Mouse (Mus musculus) embryonic facial prominence, embryonic 11.5 days (tissue): ENCODE measurements around the gene Tle1. TPM values are rescaled to one million over a fixed set of nuclear protein-coding genes. Genes with fewer than 3 reads are reported as not detected.
A peak's percentile ranks its signal among the peaks of the same experiment; 100 is the strongest.

Source experiments
- ATAC-seq: fragments of 200-750 bp; cut with Nextera tagmentation; replicated peaks from 2 replicates; pipeline ENCODE4 v1.8.0; 2017; ENCODE audit warnings: low read depth; ENCODE audit not compliant: insufficient number of reproducible peaks, low FRiP score, low TSS enrichment
- DNase-seq: peaks from one replicate; pipeline ENCODE4 v3.0.0-alpha.2; 2015; ENCODE audit warnings: low spot score
- H3K27ac ChIP-seq: fragments of 300-500 bp; sonication (generic); replicated peaks from 2 replicates; pipeline ENCODE4 v1.5.1; 2014; ENCODE audit warnings: mild to moderate bottlenecking, low read depth, low read length, control low read depth
- H3K27me3 ChIP-seq: fragments of 300-500 bp; sonication (generic); 2 replicates; pipeline ENCODE4 v1.6.1; 2014; ENCODE audit warnings: mild to moderate bottlenecking, low read length, moderate library complexity, mixed read lengths; ENCODE audit not compliant: control insufficient read depth, insufficient read depth
- H3K36me3 ChIP-seq: fragments of 300-500 bp; sonication (generic); replicated peaks from 2 replicates; pipeline ENCODE4 v1.6.1; 2014; ENCODE audit warnings: low read depth, mild to moderate bottlenecking, low read length, moderate library complexity, mixed read lengths; ENCODE audit not compliant: control insufficient read depth, insufficient read depth
- H3K4me1 ChIP-seq: fragments of 300-500 bp; sonication (generic); 2 replicates; pipeline ENCODE4 v1.6.1; 2014; ENCODE audit warnings: low read length, mixed read lengths; ENCODE audit not compliant: control insufficient read depth, insufficient read depth
- H3K4me2 ChIP-seq: fragments of 300-500 bp; sonication (generic); 2 replicates; pipeline ENCODE4 v1.6.1; 2014; ENCODE audit warnings: low read depth, mild to moderate bottlenecking, control low read depth, low read length, moderate library complexity
- H3K4me3 ChIP-seq: fragments of 300-500 bp; sonication (generic); 2 replicates; pipeline ENCODE4 v1.5.1; 2014; ENCODE audit warnings: low read depth, low read length, control low read depth
- H3K9ac ChIP-seq: fragments of 300-500 bp; sonication (generic); replicated peaks from 2 replicates; pipeline ENCODE4 v1.6.1; 2014; ENCODE audit warnings: mild to moderate bottlenecking, control low read depth, low read length
- H3K9me3 ChIP-seq: fragments of 300-500 bp; sonication (generic); replicated peaks from 2 replicates; pipeline ENCODE4 v1.6.1; 2016; ENCODE audit warnings: mild to moderate bottlenecking, low read length, inconsistent platforms, mixed read lengths; ENCODE audit not compliant: control insufficient read depth
- WGBS: fragments of 180-500 bp; shearing (Covaris S2); extraction: QIAGEN DNeasy Blood & Tissue Kit; methylation state at CpG from one replicate; pipeline ENCODE4 v1.1.7; 2014; 5-methylcytosine and 5-hydroxymethylcytosine counted together
- polyA plus RNA-seq: library from polyadenylated mRNA; unstranded; fragments of >200 nt; fragmentation: Nextera tagmentation; extraction: Ambion mirVana; gene quantifications from 2 replicates; pipeline ENCODE4 v1.2.1, GENCODE M21; 2014

Tle1 gene
- polyA plus RNA-seq, 1 experiment from 2014 or later: 40.1 TPM

DNA sequence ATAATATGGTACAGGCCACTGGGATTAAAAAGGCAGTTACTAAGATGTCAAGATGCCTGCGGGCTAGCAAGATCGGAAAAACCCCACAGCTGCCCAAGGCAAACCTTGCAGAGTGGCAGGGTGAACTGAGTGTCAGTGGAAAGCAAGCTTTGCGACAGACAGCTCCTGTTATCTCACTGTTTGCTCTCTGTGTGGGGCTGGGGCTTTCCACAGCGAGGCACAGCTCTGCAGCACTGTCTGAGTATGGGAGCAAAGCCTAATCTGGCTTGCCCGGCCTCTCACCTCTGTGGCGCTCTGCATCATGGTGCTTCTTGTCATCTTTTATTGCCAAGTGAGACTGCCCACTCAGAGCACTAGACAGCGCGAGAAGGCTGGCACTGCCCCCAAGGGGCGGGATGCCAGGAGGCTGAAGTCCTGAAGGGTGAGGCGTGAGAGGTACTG, 42.8 kb downstream of the Tle1 start:
- WGBS: 72% methylated on average over 10 of the region's 10 CpGs
- DNase-seq: no peak
- Histone ChIP-seq H3K4me3 (no peak overlapping the region), H3K27ac (no peak overlapping the region), H3K9ac (no peak overlapping the region), H3K4me2 (no peak overlapping the region), H3K36me3 (no peaks in the 10 kb centered on the region; the same call in 1 of the 2 replicates), H3K9me3 (no peaks in the 10 kb centered on the region), H3K27me3 (no peaks in the 10 kb centered on the region), H3K4me1 (no peaks in the 10 kb centered on the region; the same call in 1 of the 2 replicates)
- ATAC-seq: 0 out of 2 replicates have a peak, but pooled peaks have one; percentile 35

GRCm38 (mm10) chr4:72150460-72151131, 50.1 kb downstream of the Tle1 start:
- H3K4me1 ChIP-seq: no peaks in the 10 kb centered on the region; the same call in 1 of the 2 replicates
- no peaks in the 10 kb centered on the region for H3K27me3 ChIP-seq
- H3K4me2 ChIP-seq: no peak overlapping the region
- no peak for ATAC-seq
- 59% methylated on average over 4 of the region's 4 CpGs for WGBS
- no peak for DNase-seq
- H3K36me3 ChIP-seq: no peaks in the 10 kb centered on the region
- H3K27ac ChIP-seq: no peak overlapping the region
- H3K9ac ChIP-seq: no peak overlapping the region
- H3K9me3 ChIP-seq: no peaks in the 10 kb centered on the region
- no peak overlapping the region for H3K4me3 ChIP-seq

GRCm38 (mm10) chr4:72146003-72146402, 54.7 kb downstream of the Tle1 start:
- H3K36me3 ChIP-seq: no peaks in the 10 kb centered on the region

DNA sequence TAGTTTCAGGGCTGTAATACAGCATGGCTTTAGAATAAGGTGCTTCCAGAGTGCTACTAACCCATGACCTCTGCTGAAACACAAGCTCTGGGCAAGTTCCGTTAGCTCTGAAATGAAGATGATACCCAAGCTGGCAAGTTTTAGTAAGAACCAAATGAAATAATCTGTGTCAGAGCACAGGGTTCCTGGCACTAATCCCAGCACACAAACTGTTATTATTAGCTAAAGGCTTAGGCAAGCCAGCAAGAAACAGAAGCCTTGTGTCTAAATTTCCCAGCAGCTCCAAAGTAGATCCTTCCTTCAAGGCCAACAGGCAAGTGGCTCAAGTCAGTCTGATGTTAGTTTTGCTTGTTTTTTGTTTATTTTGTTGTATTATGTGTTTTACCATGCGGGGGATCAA, 56.2 kb downstream of the Tle1 start:
- Histone ChIP-seq H3K4me3 (no peak overlapping the region), H3K4me1 (no peaks in the 10 kb centered on the region; the same call in 1 of the 2 replicates), H3K4me2 (no peak overlapping the region), H3K36me3 (no peaks in the 10 kb centered on the region; the same call in 1 of the 2 replicates), H3K27me3 (no peaks in the 10 kb centered on the region), H3K27ac (no peak overlapping the region), H3K9me3 (no peaks in the 10 kb centered on the region), H3K9ac (no peak overlapping the region)
- ATAC-seq (no peak), DNase-seq (no peak)
- 78% methylated on average over 2 of the region's 2 CpGs for WGBS

More at GRCm38 (mm10) chr4:72146003-72146402, 54.7 kb downstream of the Tle1 start:
- Histone ChIP-seq H3K4me3 (no peak overlapping the region), H3K27me3 (no peaks in the 10 kb centered on the region), H3K4me2 (no peak overlapping the region), H3K9me3 (no peaks in the 10 kb centered on the region), H3K4me1 (no peaks in the 10 kb centered on the region; the same call in 1 of the 2 replicates), H3K9ac (no peak overlapping the region), H3K27ac (no peak overlapping the region)
- peak; percentile 42; the same call in 1 of the 2 replicates for ATAC-seq
- DNase-seq: no peak
- 18% methylated on average over 2 of the region's 2 CpGs for WGBS

DNA sequence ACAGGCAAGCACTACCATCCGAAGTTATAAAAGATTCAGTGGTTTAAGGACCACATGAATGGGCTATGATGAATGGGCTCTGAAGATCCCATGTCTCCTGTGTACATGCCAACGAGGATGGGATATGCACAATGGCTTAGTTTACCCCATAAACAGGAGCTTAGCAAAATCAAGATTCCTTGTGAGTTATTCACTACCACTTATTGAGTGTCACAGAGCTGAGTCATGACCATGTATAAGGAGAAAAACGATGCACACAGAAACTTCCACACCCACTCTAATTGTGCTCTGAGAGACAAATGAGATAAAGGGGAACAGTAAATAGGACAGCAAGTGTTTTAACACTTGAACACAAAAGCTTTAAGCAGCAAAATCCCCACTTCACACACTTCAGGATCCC, 60.0 kb downstream of the Tle1 start:
- Histone ChIP-seq H3K9me3 (no peaks in the 10 kb centered on the region), H3K4me3 (no peak overlapping the region), H3K4me1 (no peaks in the 10 kb centered on the region), H3K9ac (no peak overlapping the region), H3K27me3 (no peaks in the 10 kb centered on the region), H3K36me3 (no peaks in the 10 kb centered on the region; the same call in 1 of the 2 replicates), H3K27ac (no peak overlapping the region), H3K4me2 (no peak overlapping the region)
- no peak for ATAC-seq
- 80% methylated on average over 3 of the region's 3 CpGs for WGBS
- no peak for DNase-seq

- H3K9ac ChIP-seq: no peak overlapping the region
- no peaks in the 10 kb centered on the region for H3K27me3 ChIP-seq
- WGBS: 83% methylated on average over 11 of the region's 11 CpGs
- H3K27ac ChIP-seq: no peak overlapping the region
- no peak overlapping the region for H3K4me2 ChIP-seq
- no peak for DNase-seq
- H3K4me1 ChIP-seq: no peaks in the 10 kb centered on the region
- no peak overlapping the region for H3K4me3 ChIP-seq
- no peak for ATAC-seq
- no peaks in the 10 kb centered on the region; the same call in 1 of the 2 replicates for H3K36me3 ChIP-seq
- H3K9me3 ChIP-seq: no peaks in the 10 kb centered on the region
Observed at GRCm38 (mm10) chr4:72139475-72140120, 61.1 kb downstream of the Tle1 start.

GRCm38 (mm10) chr4:72138264-72139080, 62.2 kb downstream of the Tle1 start:
- WGBS: 94% methylated on average over 11 of the region's 11 CpGs
- no peaks in the 10 kb centered on the region for H3K4me1 ChIP-seq
- H3K27me3 ChIP-seq: no peaks in the 10 kb centered on the region
- no peaks in the 10 kb centered on the region for H3K9me3 ChIP-seq
- no peak overlapping the region for H3K4me2 ChIP-seq
- no peak for ATAC-seq
- no peak overlapping the region for H3K4me3 ChIP-seq
- no peaks in the 10 kb centered on the region; the same call in 1 of the 2 replicates for H3K36me3 ChIP-seq
- DNase-seq: no peak
- no peak overlapping the region for H3K9ac ChIP-seq
- H3K27ac ChIP-seq: no peak overlapping the region
